Mouse (Mus musculus) mesoderm, embryonic 11.5 days (tissue): ENCODE measurements around the gene Gm11037.
A peak's percentile ranks its signal among the peaks of the same experiment; 100 is the strongest.

ENCODE experiments used
- DNase-seq: peaks from one replicate; pipeline ENCODE4 v3.0.0-alpha.2; 2012; ENCODE audit warnings: low read depth, low spot score

Gene Gm11037

GRCm38 (mm10) chr2:131148353-131149253 lies 15.3 kb downstream of the Gm11037 start:
- no peak for DNase-seq

DNA sequence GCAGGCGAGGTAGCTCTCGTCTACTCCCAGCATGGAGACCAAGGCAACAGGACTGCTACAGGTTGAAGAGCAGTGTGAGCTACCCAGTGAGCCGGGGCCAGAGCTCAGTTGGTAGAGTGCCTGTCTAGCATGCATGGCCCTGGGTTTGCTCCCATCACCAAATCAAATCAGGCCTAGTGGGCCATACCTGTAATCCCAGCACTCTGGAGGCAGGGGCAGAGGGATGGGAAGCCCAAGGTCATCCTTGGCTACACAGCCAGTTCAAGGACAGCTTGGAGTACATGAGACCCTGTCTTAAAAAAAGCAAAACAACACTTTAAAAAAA lies 15.9 kb downstream of the Gm11037 start:
- no peak for DNase-seq

DNA sequence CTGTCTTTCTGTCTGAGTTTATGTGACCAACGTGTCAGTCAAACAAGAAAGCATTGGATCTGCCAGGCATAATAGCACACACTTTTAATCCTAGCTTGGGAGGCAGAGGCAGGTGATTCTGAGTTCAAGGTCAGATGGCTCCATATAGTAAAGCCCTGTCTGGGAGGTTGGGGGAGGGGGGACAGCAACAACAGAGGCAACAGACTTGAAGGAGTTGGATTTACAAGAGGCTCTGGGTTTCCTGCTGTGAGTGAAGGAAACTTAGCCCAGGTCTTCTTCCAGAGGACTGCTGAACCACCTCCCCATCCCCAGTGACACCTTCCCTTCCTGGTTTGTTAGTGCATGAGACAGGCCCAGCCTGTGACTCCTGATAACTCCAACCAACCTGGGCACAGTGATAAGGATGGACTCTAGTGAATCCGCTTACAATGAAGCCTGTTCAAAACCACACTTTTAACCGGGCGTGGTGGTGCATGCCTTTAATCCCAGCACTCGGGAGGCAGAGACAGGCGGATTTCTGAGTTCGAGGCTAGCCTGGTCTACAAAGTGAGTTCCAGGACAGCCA lies 19.0 kb downstream of the Gm11037 start:
- DNase-seq, result no peak

- DNase-seq, result no peak
These were observed 20.7 kb downstream of the Gm11037 start for GRCm38 (mm10) chr2:131154036-131154435.

- DNase-seq, result no peak
These were observed 23.7 kb downstream of the Gm11037 start for GRCm38 (mm10) chr2:131156987-131157386.

- DNase-seq, result peak; percentile 43
These were observed 26.2 kb downstream of the Gm11037 start for GRCm38 (mm10) chr2:131159491-131159910.

DNA sequence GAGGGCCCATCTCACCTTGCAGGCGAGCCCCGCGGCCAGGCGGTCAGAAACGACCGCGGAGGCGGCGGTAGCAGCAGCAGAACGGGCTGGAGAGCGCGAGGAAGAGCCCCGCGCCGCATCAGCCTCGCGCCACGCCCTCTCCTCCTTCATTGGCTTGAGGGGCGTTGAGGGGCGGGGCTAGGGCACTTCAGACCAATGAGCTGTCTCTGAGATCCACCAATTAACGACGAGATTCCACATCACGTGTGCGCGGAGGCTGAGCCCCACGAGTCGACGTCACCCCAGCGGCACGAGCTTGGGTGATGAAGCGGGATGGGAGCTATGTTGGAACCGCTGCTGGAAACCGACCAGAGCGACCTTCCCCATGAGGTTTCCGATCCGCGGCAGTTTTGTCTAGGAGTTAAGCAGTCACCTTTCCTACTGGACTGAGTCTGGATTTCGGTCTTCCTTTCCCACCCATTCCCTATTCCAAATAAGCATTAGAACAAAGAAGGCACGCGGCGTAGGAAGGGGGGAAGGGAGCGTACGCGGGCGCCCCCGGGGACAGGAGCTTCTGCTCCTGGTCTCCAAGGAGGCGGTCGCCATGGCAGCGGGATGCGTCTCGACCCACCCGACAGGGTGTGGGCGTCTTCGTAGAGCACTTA lies 26.8 kb downstream of the Gm11037 start, which contains the start of gene 1700037H04Rik:
Gene 1700037H04Rik, minus strand, starts transcription at position 144 of the 644 bp plus-strand sequence.
- DNase-seq, result peak; percentile 99

- peak; percentile 35 for DNase-seq
These were observed 27.4 kb downstream of the Gm11037 start for GRCm38 (mm10) chr2:131160671-131161111.

DNA sequence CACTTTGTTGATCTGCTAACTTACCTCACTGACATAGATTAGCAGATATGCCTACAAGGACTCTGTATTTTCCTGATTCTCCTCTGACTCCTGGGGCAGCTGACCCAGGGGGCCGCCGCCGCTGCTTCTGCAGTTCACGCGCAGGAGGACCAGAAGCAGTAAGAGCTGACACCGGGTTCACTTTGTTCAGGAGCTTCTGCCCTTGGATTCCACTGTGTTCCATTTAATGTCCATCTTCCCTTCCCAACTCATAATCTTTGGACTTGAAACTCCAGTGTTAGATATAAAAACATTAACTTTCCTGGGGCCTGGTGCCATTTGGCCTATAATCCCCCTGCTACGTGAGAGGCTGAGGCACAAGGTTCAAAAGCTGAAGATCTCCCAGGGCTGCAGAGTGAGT lies 30.6 kb downstream of the Gm11037 start:
- DNase-seq, result no peak

- no peak for DNase-seq
These were observed 32.9 kb downstream of the Gm11037 start for GRCm38 (mm10) chr2:131166172-131166571.

GRCm38 (mm10) chr2:131167984-131168383 lies 34.7 kb downstream of the Gm11037 start:
- DNase-seq, result no peak

GRCm38 (mm10) chr2:131168914-131169313 lies 35.6 kb downstream of the Gm11037 start:
- DNase-seq, result no peak

- DNase-seq, result no peak
These were observed 37.6 kb downstream of the Gm11037 start for GRCm38 (mm10) chr2:131170936-131171335.

DNA sequence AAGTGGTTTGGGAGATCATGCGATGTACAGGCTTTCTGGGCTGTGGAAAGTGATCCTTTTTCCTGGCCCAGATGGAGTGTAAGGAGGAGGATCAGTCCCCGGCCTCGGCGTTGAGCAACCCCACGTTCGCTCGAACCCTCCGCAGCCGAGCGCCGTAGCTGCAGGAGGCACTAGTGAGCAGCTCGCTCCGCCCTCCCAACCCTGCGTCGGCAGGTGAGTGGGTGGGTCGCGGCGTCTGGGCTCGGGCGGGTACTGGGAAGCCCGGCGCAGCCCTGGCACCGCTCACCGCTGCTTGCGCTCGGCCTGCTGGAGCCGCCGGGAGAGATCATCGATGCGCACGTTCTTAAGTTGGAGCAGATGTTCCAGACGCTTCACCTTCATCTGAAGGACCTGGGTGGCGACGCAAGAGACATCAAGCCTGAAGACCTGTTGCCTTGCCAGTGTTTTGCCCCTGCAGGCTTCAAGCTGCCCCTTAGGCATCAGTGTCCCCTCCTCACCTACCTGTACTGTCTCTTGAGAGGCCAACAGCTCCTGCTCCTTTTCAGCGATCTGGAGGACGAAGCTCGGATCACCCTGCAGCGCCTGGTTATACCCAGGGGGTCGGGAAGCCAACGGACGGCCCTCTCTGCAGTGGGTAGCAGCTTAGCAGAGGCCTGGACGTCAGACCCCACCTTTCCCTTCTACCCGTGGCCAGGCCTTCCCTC lies 38.3 kb downstream of the Gm11037 start:
- DNase-seq, result no peak

GRCm38 (mm10) chr2:131172322-131172721 lies 39.0 kb downstream of the Gm11037 start:
- DNase-seq, result no peak

GRCm38 (mm10) chr2:131174700-131175099 lies 41.4 kb downstream of the Gm11037 start:
- peak; percentile 82 for DNase-seq

DNA sequence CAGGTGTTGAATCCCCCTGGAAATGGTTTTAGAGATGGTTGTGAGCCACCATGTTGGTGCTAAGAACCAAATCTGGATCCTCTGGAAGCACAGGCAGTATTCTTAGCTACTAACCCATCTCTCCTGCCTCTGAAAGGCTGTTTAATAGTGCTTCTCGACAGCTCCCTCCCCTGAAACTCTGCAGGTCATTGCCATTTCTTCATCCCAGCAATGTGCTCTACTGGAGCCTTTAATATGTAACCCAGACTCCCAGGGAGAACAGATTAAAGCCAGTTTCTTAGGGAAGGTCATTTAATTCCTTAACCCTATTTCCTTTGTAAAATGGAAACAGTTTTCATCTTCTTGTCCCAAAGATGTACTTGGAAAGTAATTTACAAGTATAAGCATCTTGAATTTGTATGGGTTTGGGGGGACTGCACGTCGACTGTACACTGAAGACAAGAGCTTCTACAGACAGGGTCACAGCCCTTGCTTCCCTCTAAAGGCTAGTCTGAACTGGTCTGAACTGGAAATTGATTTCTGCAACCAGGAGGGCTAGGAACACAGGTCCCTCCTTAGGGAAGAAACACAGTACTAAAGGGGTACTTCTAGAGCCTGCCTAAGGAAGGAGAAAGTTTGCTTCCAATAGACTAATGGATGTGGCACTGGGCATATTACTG lies 42.1 kb downstream of the Gm11037 start:
- no peak for DNase-seq

DNA sequence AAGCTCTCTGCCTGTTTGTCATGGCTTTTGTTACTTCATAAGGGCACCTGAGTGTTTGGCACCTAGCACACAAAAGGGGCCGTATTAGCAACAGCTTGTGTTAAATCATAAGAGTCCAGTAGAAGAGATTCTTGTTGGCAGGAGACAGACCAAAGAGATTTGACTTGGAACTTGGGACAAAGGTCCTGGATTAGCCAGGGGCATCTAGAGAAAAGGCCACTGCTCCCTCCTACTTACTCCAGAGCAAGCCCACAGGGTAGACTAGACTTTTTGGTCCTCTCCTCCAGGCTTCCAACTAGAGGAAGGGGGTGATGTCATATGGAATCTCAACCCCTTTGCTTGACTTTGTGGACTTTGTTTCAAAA lies 42.6 kb downstream of the Gm11037 start:
- DNase-seq, result no peak

DNA sequence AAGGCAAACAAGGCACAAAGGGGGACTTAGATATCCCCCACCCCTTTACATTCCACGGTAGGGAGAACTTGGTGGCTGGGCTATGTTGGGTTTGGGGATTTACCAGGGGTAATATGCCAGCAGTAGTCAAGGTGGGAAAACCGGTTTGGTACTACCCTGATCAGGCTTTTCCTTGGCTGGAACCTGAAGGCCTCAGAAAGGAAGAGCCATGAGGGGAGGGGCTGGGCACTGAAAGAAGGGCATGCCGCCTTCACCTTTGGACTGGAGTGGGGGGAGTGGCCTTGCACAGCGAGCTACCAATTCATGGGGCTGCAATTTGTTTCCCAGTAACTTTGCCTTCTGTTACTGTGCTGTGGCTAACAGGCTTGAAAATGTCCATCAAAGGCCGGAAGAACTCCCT lies 43.2 kb downstream of the Gm11037 start:
- no peak for DNase-seq

- no peak for DNase-seq
These were observed 44.6 kb downstream of the Gm11037 start for GRCm38 (mm10) chr2:131177932-131178331.

DNA sequence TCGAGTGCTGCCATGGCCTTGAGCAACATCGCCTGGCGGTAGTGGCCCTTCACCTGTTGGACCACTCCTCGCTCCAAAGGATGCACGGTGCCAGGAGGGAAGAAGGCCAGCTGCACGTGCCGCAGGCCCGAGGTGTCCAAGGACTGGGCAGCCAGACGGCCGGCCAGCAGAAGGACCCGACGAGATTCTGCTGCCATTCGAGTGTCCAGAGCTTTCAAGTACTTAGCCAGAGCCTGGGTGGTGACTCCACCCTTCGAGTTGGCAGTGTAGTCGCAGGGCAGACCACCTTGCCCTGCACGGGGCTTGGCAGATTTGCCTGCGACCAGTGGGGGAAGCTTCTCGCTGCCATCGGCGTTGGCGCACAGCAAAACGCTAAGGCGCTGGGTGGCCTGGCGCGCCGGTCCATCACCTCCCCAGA lies 45.5 kb downstream of the Gm11037 start:
- DNase-seq, result no peak
